Mouse (Mus musculus): ENCODE measurements around the gene Tpm3.

Tpm3 gene

DNA sequence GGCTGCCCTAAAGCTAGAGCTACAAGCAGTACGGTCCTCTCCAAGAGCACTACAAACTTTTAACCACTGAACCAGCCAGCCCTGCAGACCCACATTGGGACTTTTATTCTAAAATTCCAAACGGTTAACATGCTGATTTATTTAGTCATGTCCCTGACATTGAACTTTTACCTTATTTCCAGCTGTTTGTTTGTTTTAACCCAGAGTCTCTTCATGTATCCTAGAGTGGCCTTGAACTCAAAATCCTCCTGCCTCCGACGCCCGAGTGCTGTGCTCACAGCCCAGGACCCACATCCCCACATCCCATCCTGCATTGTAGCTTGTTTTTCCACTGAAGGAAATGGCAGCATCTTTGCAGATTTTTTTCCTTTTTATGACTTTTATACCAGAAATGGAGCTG is 62.5 kb downstream of the Tpm3 start:
- DNase-seq (ENCODE audit: extremely low read depth, low read depth, low spot score), result no peak

DNA sequence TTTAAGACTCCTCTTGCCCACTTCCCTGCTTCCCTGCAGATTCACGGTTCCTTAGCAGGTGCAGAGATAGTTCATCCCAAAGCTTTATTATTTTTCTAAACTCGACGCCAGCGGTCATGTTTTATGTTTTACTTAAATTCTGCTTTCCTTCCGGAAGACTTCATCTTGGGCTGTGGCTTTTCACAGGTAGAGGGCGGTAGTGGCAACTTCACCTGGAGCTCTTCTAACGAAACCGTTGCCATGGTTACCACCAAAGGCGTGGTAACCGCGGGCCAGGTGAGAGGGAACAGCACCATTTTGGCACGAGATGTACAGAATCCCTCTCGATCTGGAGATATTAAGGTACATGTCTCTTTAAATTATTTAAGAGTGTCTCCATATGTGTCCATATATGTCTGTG is 64.2 kb downstream of the Tpm3 start:
- no peak for DNase-seq (ENCODE audit: extremely low read depth, low read depth, low spot score)

DNA sequence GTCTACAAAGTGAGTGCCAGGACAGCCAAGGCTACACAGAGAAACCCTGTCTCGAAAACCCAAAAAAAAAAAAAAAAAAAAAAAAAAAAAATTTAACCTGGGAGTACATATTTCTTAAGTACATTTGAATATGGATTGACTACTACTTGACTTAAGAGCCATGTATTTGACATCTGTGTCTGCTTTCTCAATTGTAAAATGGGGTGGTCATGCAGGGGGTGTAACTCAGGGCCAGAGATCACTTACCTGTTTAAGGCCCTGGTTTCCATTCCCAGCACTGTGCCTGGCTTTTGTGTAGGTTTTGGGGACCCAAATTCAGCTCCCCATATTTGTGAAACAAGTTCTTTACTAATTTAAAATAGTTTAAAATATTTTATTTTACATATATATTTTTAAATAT is 65.2 kb downstream of the Tpm3 start:
- DNase-seq (ENCODE audit: extremely low read depth, low read depth, low spot score), result no peak

DNA sequence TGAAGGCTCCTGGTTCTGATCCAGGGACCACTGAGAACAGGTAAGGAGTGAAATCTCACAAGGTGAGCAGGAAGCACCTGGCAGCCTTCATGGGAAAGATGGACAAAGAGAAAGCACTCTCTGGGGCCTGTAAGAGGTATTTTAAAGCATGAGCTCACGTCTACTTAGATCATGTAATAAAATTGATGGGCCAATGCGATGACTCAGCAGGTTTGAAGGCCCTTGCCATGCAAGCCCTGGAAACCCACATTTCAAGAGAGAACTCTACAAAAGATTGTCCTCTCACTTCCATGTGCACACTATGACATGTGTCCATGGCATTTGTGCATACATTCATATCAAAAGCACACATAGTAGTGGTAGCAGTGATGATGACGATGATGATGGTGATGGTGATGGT is 67.5 kb downstream of the Tpm3 start:
- DNase-seq (ENCODE audit: extremely low read depth, low read depth, low spot score), result no peak

DNA sequence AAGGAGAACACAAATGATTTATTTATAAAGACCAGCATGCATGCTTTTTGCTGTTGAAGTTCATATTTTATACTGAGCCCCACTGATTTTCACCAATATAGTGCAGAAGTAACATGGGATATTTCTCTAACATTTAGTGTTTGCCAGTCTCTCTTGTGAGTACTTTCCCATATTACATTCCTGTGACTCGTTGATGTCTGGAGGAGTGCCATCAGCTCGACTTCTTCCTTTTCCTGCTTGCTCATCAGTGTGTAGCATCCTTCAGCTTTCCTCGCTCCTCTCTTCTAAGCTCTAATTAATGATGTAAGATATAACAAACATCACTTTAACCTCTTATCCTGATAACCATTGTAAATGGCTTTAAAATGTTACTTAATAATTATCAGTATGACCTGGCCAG is 73.0 kb downstream of the Tpm3 start:
- no peak for DNase-seq (ENCODE audit: extremely low read depth, low read depth, low spot score)

DNA sequence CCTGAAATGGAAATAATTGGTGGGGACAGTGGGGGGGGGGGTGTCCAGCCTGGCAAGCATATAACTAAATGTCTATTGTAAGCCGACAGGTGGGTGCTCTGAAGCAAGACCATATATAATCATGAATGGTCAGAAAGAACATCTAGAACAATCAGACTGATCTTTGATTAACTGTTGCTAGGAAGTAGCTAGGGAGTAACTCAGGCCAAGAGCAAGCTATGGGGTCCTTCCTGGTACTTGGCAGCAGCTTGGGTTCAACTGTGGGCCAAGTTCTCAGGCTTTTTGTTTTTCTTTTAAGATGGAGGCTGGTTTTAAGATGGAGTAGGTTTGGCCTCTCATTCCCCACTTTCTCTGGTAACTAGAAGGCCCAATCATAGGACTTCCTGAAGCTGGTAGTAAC is 74.2 kb downstream of the Tpm3 start:
- DNase-seq (ENCODE audit: extremely low read depth, low read depth, low spot score), result no peak

All from fat pad, adult 2 months (tissue).